Mouse (Mus musculus): ENCODE measurements around the gene Itga8. TPM values are rescaled to one million over a fixed set of nuclear protein-coding genes. Genes with fewer than 3 reads are reported as not detected.

The Itga8 gene
- total RNA-seq, 2 experiments from 2014 or later, result 2.0 to 2.6 TPM

DNA sequence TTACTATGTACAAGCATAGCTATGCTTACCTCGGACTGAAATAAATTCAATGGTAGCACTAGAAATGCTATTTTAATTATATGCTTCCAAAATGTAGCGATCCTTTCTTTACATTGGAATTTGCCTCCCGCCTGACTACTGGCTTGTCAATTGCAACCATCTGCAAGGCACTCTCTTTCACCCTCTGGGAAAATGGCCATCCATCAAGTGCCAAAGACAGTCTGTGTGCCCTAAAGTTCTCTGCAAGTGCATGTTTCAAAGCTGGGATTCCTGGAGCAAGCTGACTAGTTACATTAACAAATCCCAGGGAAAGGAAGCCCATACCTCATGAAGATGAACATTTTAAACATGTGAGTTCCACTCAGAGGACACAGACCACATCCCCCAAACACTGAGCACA is 145.3 kb downstream of the Itga8 start:
- intact Hi-C loops (cut with DNase I), result loop anchor here (5.0 kb wide), 1 partner anchor 146 kb away; the partner anchor contains the start of gene Itga8
- H3K27ac ChIP-seq, result no peak overlapping the region
- no peak overlapping the region for H3K4me3 ChIP-seq
- TF ChIP-seq CTCF (IDR thresholded peaks at IDR 0.05), result no peak
- no peak for DNase-seq

DNA sequence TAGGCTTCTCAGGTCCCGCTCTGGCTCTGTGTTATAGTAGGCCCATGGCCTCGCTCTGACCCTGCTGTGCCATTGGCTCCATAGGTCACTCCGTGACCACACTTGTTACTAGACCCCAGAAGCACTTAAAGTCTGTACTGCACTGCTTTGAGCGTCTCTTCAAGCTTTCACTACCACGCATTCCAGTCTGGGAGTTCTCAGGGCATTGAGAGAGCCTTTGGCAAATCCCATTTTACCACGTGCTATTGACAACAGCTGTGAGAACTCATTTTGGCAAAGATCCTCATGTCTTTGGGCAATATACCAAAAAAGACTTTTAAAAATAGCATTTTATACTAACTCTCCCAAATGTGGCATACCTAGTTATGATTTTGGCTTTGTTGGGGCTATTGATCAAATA is 147.0 kb downstream of the Itga8 start:
- DNase-seq, result no peak
- Histone ChIP-seq H3K27ac (no peak overlapping the region), H3K4me3 (no peak overlapping the region)
- intact Hi-C loops (cut with DNase I), result loop anchor here (5.0 kb wide), 1 partner anchor 148 kb away; the partner anchor contains the start of gene Itga8
- no peak for TF ChIP-seq CTCF (IDR thresholded peaks at IDR 0.05)

DNA sequence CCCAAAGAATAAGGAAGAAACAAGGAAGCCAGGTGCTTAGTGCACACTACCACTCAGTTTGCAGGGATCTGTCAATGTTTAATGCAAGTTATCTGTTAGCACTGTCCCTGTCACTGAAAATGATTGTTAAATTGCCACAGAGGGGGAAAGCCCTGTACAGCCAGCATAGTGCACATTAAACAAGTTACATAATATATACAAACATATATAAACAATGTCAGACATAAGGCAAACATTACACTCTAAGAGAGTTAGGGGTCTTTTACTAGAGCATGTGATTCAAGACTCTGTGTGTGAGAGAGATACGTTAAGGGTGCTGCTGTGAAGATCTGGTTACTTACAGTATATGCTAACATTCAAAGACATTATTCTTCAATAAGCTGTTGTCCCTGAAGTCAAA is 148.2 kb downstream of the Itga8 start:
- TF ChIP-seq CTCF (IDR thresholded peaks at IDR 0.05), result no peak
- intact Hi-C loops (cut with DNase I), result no loop called here
- no peak for DNase-seq
- Histone ChIP-seq H3K4me3 (no peak overlapping the region), H3K27ac (no peak overlapping the region)

DNA sequence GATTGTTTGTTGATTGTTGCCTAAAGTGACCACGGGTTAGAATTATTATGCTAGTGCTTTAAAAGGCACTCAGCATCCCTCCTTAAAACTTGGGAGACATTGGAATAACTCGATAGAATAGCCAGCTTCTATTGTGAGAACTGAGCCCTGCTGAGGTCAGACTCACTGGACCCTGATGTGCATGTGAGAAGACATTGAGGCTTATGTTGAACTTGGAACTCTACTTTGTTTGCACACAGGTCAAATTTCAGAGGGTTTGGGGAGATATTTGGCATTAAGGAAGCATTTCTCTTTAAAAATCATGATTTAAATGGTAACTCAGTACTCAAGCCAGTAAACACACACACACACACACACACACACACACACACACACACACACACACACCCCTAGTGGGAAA is 153.8 kb downstream of the Itga8 start:
- Histone ChIP-seq H3K27ac (no peak overlapping the region), H3K4me3 (no peak overlapping the region)
- no peak for DNase-seq
- TF ChIP-seq CTCF (IDR thresholded peaks at IDR 0.05), result no peak
- intact Hi-C loops (cut with DNase I), result no loop called here

DNA sequence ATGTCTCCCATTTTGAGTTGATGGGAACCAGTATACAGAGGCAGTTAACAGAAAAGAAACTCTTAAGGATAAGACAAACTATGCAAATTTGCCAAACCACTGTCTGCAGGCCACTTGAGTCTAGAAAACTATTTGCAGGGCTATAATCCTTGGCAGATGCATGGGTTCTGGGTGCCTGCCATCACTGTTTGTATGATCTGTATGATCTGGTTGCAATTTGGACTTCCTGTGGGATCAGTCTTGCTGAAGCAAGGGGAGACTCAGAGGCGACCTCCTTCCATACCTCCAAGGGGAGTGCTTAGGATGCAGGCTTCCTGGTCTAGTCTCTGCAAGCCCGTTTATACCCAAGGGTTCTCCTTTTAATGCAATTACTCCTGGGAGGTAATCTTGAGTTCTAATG is 155.1 kb downstream of the Itga8 start:
- no peak overlapping the region for H3K4me3 ChIP-seq
- no peak overlapping the region for H3K27ac ChIP-seq
- no peak for TF ChIP-seq CTCF (IDR thresholded peaks at IDR 0.05)
- DNase-seq, result no peak
- intact Hi-C loops (cut with DNase I), result no loop called here

DNA sequence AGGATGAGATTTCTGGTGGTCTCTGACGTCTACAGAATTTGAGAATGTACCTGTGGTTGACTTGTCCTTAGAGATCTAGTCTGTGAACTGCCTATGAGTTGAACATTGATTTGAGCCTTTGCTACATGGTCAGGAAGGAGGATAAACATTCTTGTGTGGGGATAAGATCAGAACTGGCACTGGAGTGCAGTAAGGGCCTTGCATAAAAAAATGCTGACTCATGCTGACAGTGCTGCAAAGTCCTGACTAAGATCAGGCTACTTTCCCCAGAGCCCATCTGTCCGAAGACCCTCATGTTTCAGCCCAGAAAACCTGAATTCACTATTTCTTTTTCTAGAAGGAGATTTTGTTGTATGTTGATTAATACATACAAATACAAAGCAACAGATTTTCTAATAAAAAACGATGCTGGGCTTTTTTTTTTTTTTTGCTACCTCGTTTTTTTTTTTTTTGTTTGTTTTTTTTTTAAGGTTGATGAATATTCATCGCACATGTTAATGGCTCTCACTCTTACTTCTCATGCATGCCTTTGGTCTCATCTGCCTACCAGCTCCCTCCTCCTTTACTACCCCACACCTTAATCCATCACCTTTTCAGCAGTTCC is 162.9 kb downstream of the Itga8 start:
- no peak overlapping the region for H3K27ac ChIP-seq

DNA sequence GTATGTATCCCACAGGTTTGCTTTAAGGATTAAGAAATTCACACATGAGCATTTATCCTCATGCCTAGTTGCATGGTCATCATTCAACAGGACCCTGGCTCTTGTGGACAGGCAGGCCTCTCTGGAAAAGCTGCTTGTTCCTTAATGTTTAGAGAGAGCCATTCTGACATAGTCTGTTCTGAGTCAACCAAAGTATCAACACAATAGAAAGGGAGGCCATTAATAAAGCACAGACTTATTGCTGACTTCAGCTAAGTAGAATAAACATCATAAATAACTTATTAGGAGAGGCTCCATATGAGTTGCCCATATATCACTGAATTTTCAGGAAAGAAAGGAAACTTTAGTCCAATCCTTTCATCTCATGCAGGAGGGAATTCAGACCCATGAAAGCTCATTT is 175.1 kb downstream of the Itga8 start:
- intact Hi-C loops (cut with DNase I), result no loop called here
- no peak for TF ChIP-seq CTCF (IDR thresholded peaks at IDR 0.05)

More for the DNA sequence above, 162.9 kb downstream of the Itga8 start:
- TF ChIP-seq CTCF (IDR thresholded peaks at IDR 0.05), result no peak
- intact Hi-C loops (cut with DNase I), result no loop called here
- H3K4me3 ChIP-seq, result no peak overlapping the region
- no peak for DNase-seq

DNA sequence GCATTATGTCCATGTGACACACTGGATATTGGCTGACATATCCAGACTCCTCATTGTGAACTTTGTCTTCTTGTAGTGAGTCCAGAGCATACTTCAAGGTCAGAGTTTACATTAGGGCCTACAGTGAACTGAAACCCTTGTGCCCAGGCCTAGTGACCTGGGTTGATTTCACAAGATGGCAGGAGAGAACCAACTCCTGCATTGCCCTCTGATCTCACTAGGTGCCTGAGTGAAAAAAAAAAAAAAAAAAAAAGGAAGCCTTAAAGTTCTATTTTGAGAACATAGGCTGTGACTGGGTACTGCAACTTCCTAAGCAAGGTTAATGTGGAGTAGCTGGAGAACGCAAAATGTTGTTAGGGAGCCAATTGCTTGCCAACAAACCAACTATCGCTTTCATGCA is 186.2 kb downstream of the Itga8 start:
- intact Hi-C loops (cut with DNase I), result no loop called here
- DNase-seq, result no peak
- no peak for TF ChIP-seq CTCF (IDR thresholded peaks at IDR 0.05)
- H3K4me3 ChIP-seq, result no peak overlapping the region
- H3K27ac ChIP-seq, result no peak overlapping the region

More for the DNA sequence above, 175.1 kb downstream of the Itga8 start:
- Histone ChIP-seq H3K4me3 (no peak overlapping the region), H3K27ac (no peak overlapping the region)
- no peak for DNase-seq

DNA sequence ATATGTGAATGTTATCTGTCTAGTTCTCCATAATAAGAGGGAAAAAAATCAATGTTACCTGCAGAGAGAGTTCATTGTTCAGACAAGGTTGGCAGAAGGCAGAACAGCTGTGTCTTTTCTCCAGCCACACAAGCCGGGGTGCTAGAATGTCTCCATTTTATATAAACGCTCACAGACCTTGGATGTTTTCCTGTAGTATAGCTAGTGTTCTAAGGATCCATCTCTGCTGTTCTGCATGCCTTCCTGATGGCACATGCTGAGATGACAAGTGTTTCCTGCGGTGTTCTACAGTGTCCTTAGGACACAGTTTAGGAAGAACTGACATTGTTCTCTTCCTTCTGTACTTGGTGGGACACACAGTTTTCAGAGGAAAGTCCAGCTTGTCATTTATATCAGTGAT is 192.4 kb downstream of the Itga8 start:
- Histone ChIP-seq H3K4me3 (no peak overlapping the region), H3K27ac (no peak overlapping the region)
- DNase-seq, result no peak
- TF ChIP-seq CTCF (IDR thresholded peaks at IDR 0.05), result no peak
- intact Hi-C loops (cut with DNase I), result no loop called here

DNA sequence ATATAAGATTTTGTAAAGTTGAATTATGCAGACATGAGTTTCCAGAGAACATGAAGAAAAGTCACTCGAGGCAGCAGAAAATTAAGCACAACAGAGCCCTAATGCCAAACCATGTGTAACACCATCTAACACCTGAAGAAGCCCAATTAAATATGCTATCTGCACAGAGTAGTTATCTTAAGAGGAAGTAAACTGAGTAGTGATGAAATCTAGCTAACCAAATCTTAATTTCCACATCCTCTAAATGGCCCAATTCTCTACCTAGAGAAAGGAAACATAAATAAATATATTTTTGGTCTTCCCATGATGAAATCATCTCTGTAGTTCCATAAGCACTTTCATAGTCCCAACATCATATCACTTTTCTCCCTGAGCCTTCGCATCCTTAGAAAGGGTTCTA is 193.4 kb downstream of the Itga8 start:
- no peak for TF ChIP-seq CTCF (IDR thresholded peaks at IDR 0.05)
- no peak overlapping the region for H3K27ac ChIP-seq
- no peak for DNase-seq
- H3K4me3 ChIP-seq, result no peak overlapping the region
- intact Hi-C loops (cut with DNase I), result no loop called here

DNA sequence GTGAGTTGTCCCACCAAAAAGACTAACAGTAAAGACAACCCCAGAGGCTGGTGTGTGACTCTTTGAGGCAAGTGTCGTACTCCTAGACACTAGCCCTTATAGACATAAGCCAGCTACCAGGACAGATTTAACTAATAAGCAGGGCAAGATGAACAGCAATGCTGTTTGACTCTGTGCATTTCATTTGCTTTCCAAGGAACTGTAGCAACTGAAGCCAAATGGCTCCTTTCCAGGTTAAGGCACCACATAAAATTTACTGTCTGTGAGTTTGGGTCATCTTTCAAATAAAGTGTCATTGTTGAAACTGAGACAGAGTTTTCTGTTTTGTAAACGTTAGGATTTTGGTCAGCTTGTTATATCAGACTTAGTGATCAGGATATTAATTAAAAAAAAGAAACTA is 194.5 kb downstream of the Itga8 start:
- TF ChIP-seq CTCF (IDR thresholded peaks at IDR 0.05), result no peak
- intact Hi-C loops (cut with DNase I), result no loop called here
- no peak for DNase-seq
- no peak overlapping the region for H3K4me3 ChIP-seq
- no peak overlapping the region for H3K27ac ChIP-seq

DNA sequence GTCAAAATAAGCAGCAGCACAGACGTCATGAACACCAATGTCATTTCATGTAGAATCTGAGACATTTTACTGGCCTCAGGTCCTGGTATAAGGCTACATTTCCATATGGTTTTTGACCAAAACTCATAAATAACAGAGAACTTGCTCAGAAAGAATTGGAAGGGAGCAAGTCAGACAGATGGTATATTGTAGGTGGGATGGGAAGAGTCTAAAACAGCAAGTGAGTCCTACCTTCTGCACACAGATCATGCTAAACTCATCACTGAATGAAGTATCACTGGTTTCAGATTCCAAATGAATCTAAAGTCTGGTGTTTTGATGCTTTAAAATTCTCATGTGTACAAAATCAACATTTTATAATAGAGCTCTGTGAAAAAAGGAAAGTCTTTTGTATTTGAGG is 198.5 kb downstream of the Itga8 start:
- intact Hi-C loops (cut with DNase I), result no loop called here
- no peak for TF ChIP-seq CTCF (IDR thresholded peaks at IDR 0.05)
- no peak for DNase-seq
- Histone ChIP-seq H3K4me3 (no peak overlapping the region), H3K27ac (no peak overlapping the region)

DNA sequence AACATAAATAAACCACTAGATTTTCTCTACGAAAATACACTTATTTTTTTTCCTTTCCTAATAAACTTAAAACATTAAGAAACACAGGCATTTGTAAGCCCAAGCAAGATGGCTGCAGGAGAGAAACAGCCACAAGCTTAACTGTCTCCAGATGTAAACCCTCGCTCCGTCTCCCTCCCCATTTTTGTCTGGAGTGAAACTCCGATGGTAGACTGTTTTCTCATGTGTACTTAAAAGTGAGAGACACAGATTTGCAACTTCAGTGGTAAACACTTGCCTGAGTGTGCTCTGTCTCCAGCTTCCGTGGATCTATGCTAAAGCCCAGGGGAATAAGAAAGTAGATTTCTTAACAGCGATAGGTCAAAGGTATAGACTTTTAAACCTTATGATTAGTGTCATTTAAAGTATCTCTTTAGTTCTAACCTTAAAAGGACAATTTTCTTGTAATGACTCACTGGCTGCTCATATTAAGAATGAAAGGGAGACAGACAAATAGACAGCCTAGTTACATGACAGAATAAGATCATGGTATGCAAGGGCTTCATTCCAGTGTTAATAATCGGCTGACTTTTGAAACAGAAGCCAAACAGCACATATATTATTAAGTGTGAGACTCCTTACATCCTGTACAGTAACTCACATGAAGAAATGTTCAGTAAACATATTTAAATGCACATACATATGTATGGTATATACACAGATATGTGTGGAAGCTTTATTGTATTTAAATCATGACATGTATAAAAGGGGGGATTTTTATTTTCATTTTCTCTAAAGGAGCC is 209.3 kb downstream of the Itga8 start:
- Histone ChIP-seq H3K27ac (no peak overlapping the region), H3K4me3 (no peak overlapping the region)
- intact Hi-C loops (cut with DNase I), result no loop called here
- TF ChIP-seq CTCF (IDR thresholded peaks at IDR 0.05), result no peak
- no peak for DNase-seq

DNA sequence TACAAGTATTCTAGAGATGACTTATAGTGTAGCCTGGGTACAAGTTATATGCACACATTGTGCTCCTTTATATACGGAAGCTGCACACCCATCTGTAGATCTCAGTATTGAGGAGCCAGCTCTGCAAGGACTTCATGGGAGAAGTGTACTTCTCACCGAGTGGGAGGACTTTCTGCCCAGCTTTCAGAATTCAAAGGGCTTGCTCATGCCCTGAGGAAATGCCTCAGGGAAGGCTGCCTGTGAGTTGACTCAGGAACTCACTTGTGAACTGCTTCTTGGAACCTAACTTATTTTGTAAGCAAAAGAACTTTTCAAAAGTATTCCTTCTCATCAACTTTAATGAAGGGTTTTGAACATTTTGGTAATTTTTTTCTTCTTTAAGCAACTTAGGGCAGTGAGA is 210.7 kb downstream of the Itga8 start:
- intact Hi-C loops (cut with DNase I), result no loop called here
- TF ChIP-seq CTCF (IDR thresholded peaks at IDR 0.05), result no peak
- no peak overlapping the region for H3K27ac ChIP-seq
- no peak for DNase-seq
- no peak overlapping the region for H3K4me3 ChIP-seq

Data from gastrocnemius, adult 2 months (tissue).